Mouse (Mus musculus) thymus, postnatal 0 days (tissue): ENCODE results near the gene Rc3h2. TPM values are rescaled to one million over a fixed set of nuclear protein-coding genes. Genes with fewer than 3 reads are reported as not detected.

ENCODE experiments used
- DNase-seq: peaks from one replicate; pipeline ENCODE4 v3.0.0-alpha.2; 2015; ENCODE audit warnings: low spot score
- polyA plus RNA-seq: library from polyadenylated mRNA; unstranded; fragments of >200 nt; fragmentation: Nextera tagmentation; extraction: Ambion mirVana; gene quantifications from 2 replicates; pipeline ENCODE4 v1.2.1, GENCODE M21; 2015

Rc3h2 gene
- polyA plus RNA-seq, 1 experiment from 2014 or later = 12.4 TPM

- no peak for DNase-seq
Measured at GRCm38 (mm10) chr2:37338497-37339187, 84.1 kb downstream of the Rc3h2 start.

- no peak for DNase-seq
Measured at GRCm38 (mm10) chr2:37333321-37333720, 89.4 kb downstream of the Rc3h2 start.

- DNase-seq = no peak
Measured at GRCm38 (mm10) chr2:37326215-37326614, 96.5 kb downstream of the Rc3h2 start, which contains the start of gene Olfr368. Olfr368 (plus strand) TSS chr2:37326515.

Other genes with a start within 250 kb of the Rc3h2 start
- not detected in 2 replicates for gene Olfr365, start 234.7 kb downstream of the Rc3h2 start, polyA plus RNA-seq
- not detected in 2 replicates for gene Olfr366, start 211.3 kb downstream of the Rc3h2 start, polyA plus RNA-seq
- not detected in 2 replicates for gene Olfr368, start 96.4 kb downstream of the Rc3h2 start, polyA plus RNA-seq
- gene Pdcl, start 63.6 kb downstream of the Rc3h2 start, polyA plus RNA-seq = 58.0 and 59.3 TPM in 2 replicates
- gene Zbtb26, start 20.2 kb upstream of the Rc3h2 start, polyA plus RNA-seq = 3.6 and 4.7 TPM in 2 replicates
- 5.1 and 5.8 TPM in 2 replicates for gene Zbtb6, start 20.3 kb upstream of the Rc3h2 start, polyA plus RNA-seq
- 19.8 and 25.7 TPM in 2 replicates for gene Rabgap1, start 20.4 kb upstream of the Rc3h2 start, polyA plus RNA-seq
- 0.19 and 0.29 TPM in 2 replicates for gene Gpr21, start 93.4 kb upstream of the Rc3h2 start, polyA plus RNA-seq